14 mouse cellular contexts compared by ENCODE assay signal in the genomic region with DNA sequence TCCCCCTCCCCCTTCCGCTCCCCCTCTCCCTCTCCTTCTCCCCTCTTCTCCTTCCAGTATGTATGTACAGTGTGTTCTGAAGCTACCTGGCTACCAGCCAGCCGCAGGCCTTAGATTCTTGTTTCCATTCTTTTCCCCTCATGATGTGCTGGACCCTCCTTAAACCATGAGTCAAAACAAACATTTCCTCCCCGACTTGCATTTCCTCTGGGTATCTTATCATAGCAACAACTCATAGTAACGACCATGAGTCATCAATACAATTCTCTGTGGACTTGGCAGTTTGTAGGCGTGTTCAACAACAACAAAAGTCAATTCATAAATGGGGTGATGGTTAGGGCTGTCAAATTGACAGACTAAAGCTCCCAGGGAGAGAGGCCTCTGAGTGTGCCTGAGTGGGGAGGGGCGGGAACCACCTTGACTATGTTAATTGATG.
DNase-seq lines count a peak whose midpoint lies in the region; ATAC-seq and TF ChIP-seq lines count a peak whose summit lies in the region.
"Had no signal": no experiment of that assay in that cellular context is flagged by ENCODE, and none has a peak within 500 bp of the region (broad histone marks: within the 10 kb centered on the region; RNA-seq: fewer than 3 reads in every experiment).

No protein-coding gene starts in this region.

- DNase-seq in kidney, adult 2 months, result no peak
- DNase-seq in 3T3-L1 (ENCODE audit: low read depth, low spot score), result peak; percentile 95
- peak; percentile 78 for DNase-seq in MN1 (ENCODE audit: low spot score)
- DNase-seq in intestine, embryonic 14.5 days (ENCODE audit: low spot score), result no peak
- no peak for DNase-seq in left cerebral cortex, postnatal 14 days (ENCODE audit: low spot score in 2 of 2)
- no peak for DNase-seq in spleen, postnatal 4 days (ENCODE audit: low spot score in 2 of 2)
- DNase-seq: cerebellum, adult 9-10 months; embryo, embryonic 11 days; left cerebral cortex, postnatal 4 days; thymus, postnatal 14 days had no signal

- ATAC-seq in kidney, embryonic 15.5 days (replicated peaks; ENCODE audit: low FRiP score), result 0 out of 2 replicates have a peak, but pooled peaks have one; percentile 22
- ATAC-seq in intestine, embryonic 14.5 days (replicated peaks; ENCODE audit: low FRiP score, low TSS enrichment, low read depth), result peak; percentile 80
- ATAC-seq: activated CD4-positive, CD25-positive, alpha-beta regulatory T cell, adult 4 months; inflammation-experienced regulatory T-cells, adult 6 months had no signal

- H3K4me3 ChIP-seq in kidney, embryonic 15.5 days (replicated peaks), result no peak overlapping the region
- no peak overlapping the region for H3K4me3 ChIP-seq in kidney, adult 2 months (ENCODE audit: insufficient read depth, low read depth, low read length)
- no peak overlapping the region for H3K4me3 ChIP-seq in intestine, embryonic 14.5 days (ENCODE audit: low read depth, low read length)

- no peak for TF ChIP-seq POLR2A in kidney, adult 2 months (IDR thresholded peaks at IDR 0.05; ENCODE audit: low read depth, low read length)

- H3K4me2 ChIP-seq in kidney, embryonic 15.5 days, result no peak overlapping the region
- H3K4me2 ChIP-seq in intestine, embryonic 14.5 days (ENCODE audit: low read length), result no peak overlapping the region

- intact Hi-C loops in left cerebral cortex, postnatal 14 days (cut with DNase I), result no loop called here

- no peaks in the 10 kb centered on the region for H3K36me3 ChIP-seq in kidney, embryonic 15.5 days
- no peaks in the 10 kb centered on the region for H3K36me3 ChIP-seq in kidney, adult 2 months (ENCODE audit: control insufficient read depth, insufficient read depth, low read length)
- no peaks in the 10 kb centered on the region for H3K36me3 ChIP-seq in intestine, embryonic 14.5 days (ENCODE audit: control insufficient read depth, insufficient read depth, low read length)

- peaks cover 6% of the 10 kb centered on the region; the same call in 1 of the 2 replicates for H3K9me3 ChIP-seq in kidney, embryonic 15.5 days (replicated peaks)
- no peaks in the 10 kb centered on the region; the same call in 1 of the 2 replicates for H3K9me3 ChIP-seq in intestine, embryonic 14.5 days (ENCODE audit: control insufficient read depth, low read length)

- no peaks in the 10 kb centered on the region for H3K4me1 ChIP-seq in kidney, embryonic 15.5 days
- no peaks in the 10 kb centered on the region for H3K4me1 ChIP-seq in kidney, adult 2 months (ENCODE audit: control insufficient read depth, insufficient read depth, low read length)
- no peaks in the 10 kb centered on the region for H3K4me1 ChIP-seq in intestine, embryonic 14.5 days (replicated peaks; ENCODE audit: control insufficient read depth, insufficient read depth, low read length)

- TF ChIP-seq CTCF in kidney, adult 2 months (conservative IDR thresholded peaks at IDR 0.05; ENCODE audit: insufficient read depth, insufficient read length, low read depth, low read length), result no peak

- no peaks in the 10 kb centered on the region for H3K27me3 ChIP-seq in kidney, embryonic 15.5 days
- H3K27me3 ChIP-seq in kidney, adult 2 months (replicated peaks; ENCODE audit: control insufficient read depth, insufficient read depth, low read length), result no peaks in the 10 kb centered on the region; the same call in 1 of the 2 replicates
- no peaks in the 10 kb centered on the region for H3K27me3 ChIP-seq in intestine, embryonic 14.5 days (replicated peaks; ENCODE audit: control insufficient read depth, insufficient read depth, low read length)

- WGBS in kidney, embryonic 15.5 days, result 50% methylated on average over 6 of the region's 6 CpGs
- 45% methylated on average over 6 of the region's 6 CpGs for WGBS in kidney, adult 2 months
- 53% methylated on average over 6 of the region's 6 CpGs for WGBS in intestine, embryonic 14.5 days

- no peak overlapping the region for H3K9ac ChIP-seq in kidney, embryonic 15.5 days
- H3K9ac ChIP-seq in intestine, embryonic 14.5 days (ENCODE audit: low read length), result no peak overlapping the region
- H3K9ac ChIP-seq: liver, embryonic 14.5 days had no signal

- no peak overlapping the region for H3K27ac ChIP-seq in kidney, embryonic 15.5 days
- H3K27ac ChIP-seq in kidney, adult 2 months (ENCODE audit: insufficient read depth, low read depth, low read length), result no peak overlapping the region
- no peak overlapping the region for H3K27ac ChIP-seq in intestine, embryonic 14.5 days (ENCODE audit: low read depth)
- H3K27ac ChIP-seq: liver, embryonic 14.5 days had no signal

Comparison
In these comparisons a context has a peak if more than half of its experiments do, and no peak if none do; other contexts are left out.
1. DNase-seq: peak in 3T3-L1 (single experiment) and MN1 (single experiment); none in kidney, adult 2 months (single experiment), intestine, embryonic 14.5 days (single experiment), left cerebral cortex, postnatal 14 days (0 of 2) and spleen, postnatal 4 days (0 of 2).